Mouse (Mus musculus) neutrophil, adult 65 days (primary cell): ENCODE measurements around the gene Usp36. TPM values are rescaled to one million over a fixed set of nuclear protein-coding genes. Genes with fewer than 3 reads are reported as not detected.

Experiments used
- total RNA-seq: library from RNA; stranded (reverse); gene quantifications from 2 replicates; pipeline ENCODE4 v1.2.4, GENCODE M21; 2023

Usp36 gene
- 10.8 and 19.8 TPM in 2 replicates for total RNA-seq

DNA sequence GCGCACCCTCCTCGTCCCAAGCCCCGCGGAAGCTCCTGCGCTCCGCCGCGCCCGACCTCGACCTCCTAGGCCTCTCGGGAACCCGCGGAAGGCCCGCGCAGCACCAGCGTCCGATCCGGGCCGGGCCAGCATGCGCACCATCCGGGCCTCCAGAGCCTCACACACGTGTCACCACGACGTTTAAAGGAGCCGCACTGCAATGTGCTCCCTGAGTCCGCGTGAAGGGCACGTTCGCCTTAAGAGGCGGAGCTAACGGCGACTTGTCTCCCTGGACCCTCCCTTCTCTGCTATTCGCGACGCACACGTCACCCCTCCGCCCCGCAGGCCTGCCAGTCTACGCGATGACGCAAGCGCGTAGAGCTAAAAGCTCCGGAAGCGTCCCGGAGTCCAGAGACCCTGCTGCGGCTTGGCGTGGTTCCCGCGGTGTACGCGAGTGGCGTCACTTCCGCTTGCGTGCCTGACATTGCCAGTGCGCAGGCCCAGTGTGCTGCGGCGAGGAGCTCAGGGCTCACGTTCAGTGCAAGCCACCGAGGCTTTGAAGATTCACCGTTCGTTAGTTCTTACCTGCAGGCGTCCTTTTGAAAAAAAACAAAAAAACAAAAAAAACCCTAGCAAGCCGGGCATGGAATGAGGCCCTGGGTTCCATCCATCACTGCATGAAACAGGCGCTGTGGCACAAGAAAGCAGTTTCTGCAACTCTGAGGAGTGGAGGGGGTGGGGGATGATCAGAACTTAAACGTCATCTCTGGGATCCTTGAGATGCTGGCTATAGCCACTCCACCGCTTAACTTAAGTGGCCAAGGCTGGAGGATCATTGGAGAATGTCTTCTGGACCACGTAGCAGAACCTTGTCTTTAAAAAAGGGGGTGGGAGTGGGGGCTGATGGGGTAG is at the start of gene Usp36:
Usp36 (minus strand) TSS at position 246 of the 891 bp plus-strand sequence.

DNA sequence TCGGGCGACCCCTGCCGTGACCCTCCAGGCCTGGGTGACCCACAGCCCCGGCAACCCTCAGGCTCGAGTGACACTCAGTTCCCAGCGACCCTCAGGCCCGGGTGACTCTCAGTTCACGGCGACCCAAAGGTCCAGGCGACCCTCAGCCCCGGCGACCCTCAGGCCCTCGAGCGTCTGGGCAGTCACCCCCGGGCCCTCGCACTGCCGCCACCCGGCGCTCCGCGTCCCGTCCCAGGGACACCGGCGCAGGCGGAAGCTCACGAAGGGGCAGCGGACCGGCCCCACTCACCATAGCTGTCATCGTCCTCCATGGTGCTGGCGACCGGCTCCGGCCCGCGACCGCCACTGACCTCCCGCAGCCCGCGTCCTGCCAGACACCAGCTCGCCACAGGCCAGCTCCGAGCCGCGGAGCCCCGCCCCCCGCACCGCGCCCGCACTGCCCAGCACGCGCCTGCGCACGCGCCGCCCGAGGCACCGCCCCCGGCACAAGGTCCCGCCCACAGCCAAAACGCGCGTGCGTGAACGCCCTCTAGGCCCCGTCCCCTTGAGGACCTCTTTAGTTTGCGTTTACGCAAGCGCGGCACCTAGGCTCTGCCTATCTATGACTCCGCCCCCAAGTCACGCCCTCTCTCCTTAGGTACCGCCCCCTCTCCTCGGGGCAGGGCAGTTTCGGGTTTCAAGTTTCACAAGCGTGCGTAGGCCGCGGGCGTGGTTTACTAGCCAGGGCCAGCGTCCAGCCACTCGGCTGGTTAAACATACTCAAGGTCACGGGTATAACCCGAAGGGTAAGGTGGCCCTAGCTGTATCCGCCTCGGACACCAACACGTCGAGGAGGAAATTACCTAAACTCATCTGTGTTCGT is 41.7 kb downstream of the Usp36 start, which contains the start of gene Cyth1:
Cyth1 (minus strand) TSS at position 443 of the 862 bp plus-strand sequence.

Other genes starting within 250 kb of the Usp36 start
- 0.09 and 0.32 TPM in 2 replicates for gene Dnah17, start 159.6 kb downstream of the Usp36 start, total RNA-seq
- 43.2 and 71.7 TPM in 2 replicates for gene Cyth1, start 41.7 kb downstream of the Usp36 start, total RNA-seq
- 11.3 and 28.7 TPM in 2 replicates for gene Cep295nl, start 52.3 kb upstream of the Usp36 start, total RNA-seq
- gene Timp2, start 65.5 kb upstream of the Usp36 start, total RNA-seq: 144 and 148 TPM in 2 replicates
- 7.4 and 8.2 TPM in 2 replicates for gene Lgals3bp, start 111.8 kb upstream of the Usp36 start, total RNA-seq
- gene Cant1, start 128.8 kb upstream of the Usp36 start, total RNA-seq: 23.3 and 27.4 TPM in 2 replicates
- gene C1qtnf1, start 138.0 kb upstream of the Usp36 start, total RNA-seq: not detected in 2 replicates
- gene Engase, start 186.6 kb upstream of the Usp36 start, total RNA-seq: 1.9 and 3.4 TPM in 2 replicates